Mouse (Mus musculus) ES-Bruce4 (cell line): ENCODE data around the gene Atg4b.

Experiments used
- CTCF ChIP-seq: IDR thresholded peaks from one replicate; pipeline ENCODE4 v1.8.1; 2011; ENCODE audit warnings: low read depth, low read length
- EP300 ChIP-seq: IDR thresholded peaks from 2 replicates; pipeline ENCODE4 v1.6.1; 2011; ENCODE audit warnings: low read depth, low read length; ENCODE audit not compliant: insufficient read depth
- POLR2A ChIP-seq: IDR thresholded peaks from one replicate; pipeline ENCODE4 v1.8.1; 2011; ENCODE audit warnings: low read length; ENCODE audit not compliant: insufficient read depth

DNA sequence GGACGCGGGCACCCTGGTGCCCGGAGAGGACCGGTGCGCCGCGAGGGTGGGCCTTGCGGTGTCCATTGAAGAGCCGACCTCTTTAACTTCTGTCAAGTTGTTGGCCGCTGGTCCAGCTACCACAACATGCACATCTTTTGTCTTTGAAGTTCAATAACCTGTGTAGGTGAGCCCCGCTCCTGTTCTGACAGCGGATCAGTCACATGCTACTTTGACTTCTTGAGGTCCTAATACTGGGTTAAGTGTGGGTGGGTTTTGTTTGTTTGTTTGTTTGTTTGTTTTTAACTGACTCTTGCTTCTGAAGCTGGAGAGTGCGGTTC, 4.0 kb downstream of the Atg4b start:
- TF ChIP-seq POLR2A: no peak
- no peak for TF ChIP-seq CTCF
- no peak for TF ChIP-seq EP300
